Mouse (Mus musculus) embryonic facial prominence, embryonic 13.5 days (tissue): ENCODE data around the gene Ccdc160. TPM values are rescaled to one million over a fixed set of nuclear protein-coding genes. Genes with fewer than 3 reads are reported as not detected.

Experiments
- ATAC-seq: fragments of 200-750 bp; cut with Nextera tagmentation; 2 replicates; pipeline ENCODE4 v1.8.0; 2017; ENCODE audit warnings: low read depth; ENCODE audit not compliant: insufficient number of reproducible peaks, insufficient read depth, low FRiP score, low TSS enrichment
- H3K27ac ChIP-seq: fragments of 300-500 bp; sonication (generic); 2 replicates; pipeline ENCODE4 v1.5.1; 2015; ENCODE audit warnings: moderate library complexity, mild to moderate bottlenecking, inconsistent platforms
- H3K27me3 ChIP-seq: fragments of 300-500 bp; sonication (generic); 2 replicates; pipeline ENCODE4 v1.6.1; 2015; ENCODE audit warnings: mild to moderate bottlenecking, inconsistent platforms
- H3K36me3 ChIP-seq: fragments of 300-500 bp; sonication (generic); 2 replicates; pipeline ENCODE4 v1.6.1; 2015; ENCODE audit warnings: mild to moderate bottlenecking, inconsistent platforms
- H3K4me1 ChIP-seq: fragments of 300-500 bp; sonication (generic); 2 replicates; pipeline ENCODE4 v1.6.1; 2015; ENCODE audit warnings: inconsistent platforms
- H3K4me2 ChIP-seq: fragments of 300-500 bp; sonication (generic); 2 replicates; pipeline ENCODE4 v1.6.1; 2015; ENCODE audit warnings: moderate library complexity, mild to moderate bottlenecking, inconsistent platforms
- H3K4me3 ChIP-seq: fragments of 300-500 bp; sonication (generic); 2 replicates; pipeline ENCODE4 v1.5.1; 2015; ENCODE audit warnings: mild to moderate bottlenecking, inconsistent platforms
- H3K9ac ChIP-seq: fragments of 300-500 bp; sonication (generic); 2 replicates; pipeline ENCODE4 v1.6.1; 2015; ENCODE audit warnings: mild to moderate bottlenecking, inconsistent platforms
- H3K9me3 ChIP-seq: fragments of 300-500 bp; sonication (generic); 2 replicates; pipeline ENCODE4 v1.6.1; 2016; ENCODE audit warnings: inconsistent platforms
- WGBS: fragments of 180-500 bp; shearing (Covaris S2); methylation state at CpG from one replicate; pipeline ENCODE4 v1.1.7; 2015; ENCODE audit warnings: mixed read lengths; 5-methylcytosine and 5-hydroxymethylcytosine counted together
- polyA plus RNA-seq: library from polyadenylated mRNA; unstranded; fragments of >200 nt; fragmentation: Nextera tagmentation; extraction: Ambion mirVana; gene quantifications from 2 replicates; pipeline ENCODE4 v1.2.1, GENCODE M21; 2015

Ccdc160 gene
- 0.40 TPM in 1 of 2 replicates, not detected in the other for polyA plus RNA-seq

DNA sequence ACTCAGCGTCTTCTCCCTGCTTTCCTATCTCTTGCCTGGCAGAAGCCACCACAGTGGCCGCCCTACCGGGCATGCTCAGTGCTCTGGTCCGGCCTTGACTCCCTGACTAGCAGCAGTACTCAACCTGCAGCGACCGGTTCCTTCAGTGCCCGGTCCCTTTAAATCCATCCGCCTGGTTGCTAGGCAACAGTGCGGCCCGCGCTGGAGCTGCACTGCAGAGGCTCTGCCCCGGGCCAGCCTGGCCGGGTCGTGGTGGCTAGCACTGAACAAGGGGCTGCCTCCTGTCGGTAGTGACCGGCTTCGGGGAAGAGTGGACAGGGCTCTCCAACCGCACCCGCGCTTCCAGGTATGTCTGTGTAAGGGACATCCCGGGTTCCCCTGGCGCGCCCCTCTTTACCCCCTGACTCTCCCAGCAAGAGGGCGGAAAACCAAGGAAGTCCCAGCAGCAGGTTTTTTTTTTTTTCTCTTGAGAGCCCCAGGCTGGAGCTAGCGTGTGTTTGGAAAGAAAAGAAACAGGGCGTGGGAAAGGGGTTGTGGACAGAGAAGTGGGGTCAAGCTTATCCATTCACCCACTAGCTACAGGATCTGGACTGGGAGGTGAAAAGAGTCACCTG lies at the start of gene Ccdc160:
TSS of gene Ccdc160 (plus strand) at position 221 of the 614 bp plus-strand sequence.
- ATAC-seq = peak; percentile 67; the same call in 1 of the 2 replicates
- Histone ChIP-seq H3K27ac (no peak within 1 kb of the TSS), H3K9me3 (no peaks in the 10 kb centered on the region), H3K27me3 (peaks cover 6% of the 10 kb centered on the region), H3K4me3 (peak within 1 kb of the TSS; percentile 45), H3K4me2 (peak within 1 kb of the TSS; percentile 66), H3K36me3 (no peaks in the 10 kb centered on the region), H3K9ac (peak within 1 kb of the TSS; percentile 61), H3K4me1 (no peaks in the 10 kb centered on the region)
- 18% methylated on average over 26 of the region's 26 CpGs for WGBS

GRCm38 (mm10) chrX:52743781-52744180 lies 47.2 kb upstream of the Ccdc160 start:
- Histone ChIP-seq H3K27ac (no peak overlapping the region), H3K9ac (0 out of 2 replicates have a peak overlapping the region, but pooled peaks have one; percentile 46), H3K9me3 (no peaks in the 10 kb centered on the region), H3K27me3 (peaks cover 42% of the 10 kb centered on the region), H3K4me1 (no peaks in the 10 kb centered on the region), H3K36me3 (no peaks in the 10 kb centered on the region), H3K4me3 (peak overlapping the region; percentile 47), H3K4me2 (peak overlapping the region; percentile 88)
- 19% methylated on average over 15 of the region's 15 CpGs for WGBS
- no peak for ATAC-seq

GRCm38 (mm10) chrX:52744201-52745051 lies 46.6 kb upstream of the Ccdc160 start:
- H3K4me1 ChIP-seq = no peaks in the 10 kb centered on the region
- H3K27me3 ChIP-seq = peaks cover 42% of the 10 kb centered on the region
- WGBS = 29% methylated on average over 50 of the region's 50 CpGs
- no peak overlapping the region for H3K27ac ChIP-seq
- ATAC-seq = no peak
- H3K36me3 ChIP-seq = no peaks in the 10 kb centered on the region
- no peaks in the 10 kb centered on the region for H3K9me3 ChIP-seq
- peak overlapping the region; percentile 47 for H3K4me3 ChIP-seq
- peak overlapping the region; percentile 88 for H3K4me2 ChIP-seq
- H3K9ac ChIP-seq = peak overlapping the region; percentile 46; the same call in 1 of the 2 replicates

- H3K4me2 ChIP-seq = peak overlapping the region; percentile 88; the same call in 1 of the 2 replicates
- no peak overlapping the region for H3K27ac ChIP-seq
- no peaks in the 10 kb centered on the region for H3K36me3 ChIP-seq
- 16% methylated on average over 8 of the region's 8 CpGs for WGBS
- no peak overlapping the region for H3K4me3 ChIP-seq
- no peak overlapping the region for H3K9ac ChIP-seq
- H3K4me1 ChIP-seq = no peaks in the 10 kb centered on the region
- no peaks in the 10 kb centered on the region for H3K9me3 ChIP-seq
- ATAC-seq = no peak
- peaks cover 42% of the 10 kb centered on the region for H3K27me3 ChIP-seq
Observed at GRCm38 (mm10) chrX:52745462-52745861, 45.5 kb upstream of the Ccdc160 start.

GRCm38 (mm10) chrX:52745917-52746316 lies 45.1 kb upstream of the Ccdc160 start:
- peaks cover 42% of the 10 kb centered on the region for H3K27me3 ChIP-seq
- H3K4me3 ChIP-seq = no peak overlapping the region
- no peak for ATAC-seq
- no peak overlapping the region for H3K9ac ChIP-seq
- WGBS = 27% methylated on average over 10 of the region's 10 CpGs
- H3K4me2 ChIP-seq = no peak overlapping the region
- H3K4me1 ChIP-seq = no peaks in the 10 kb centered on the region
- H3K9me3 ChIP-seq = no peaks in the 10 kb centered on the region
- H3K27ac ChIP-seq = no peak overlapping the region
- H3K36me3 ChIP-seq = no peaks in the 10 kb centered on the region

DNA sequence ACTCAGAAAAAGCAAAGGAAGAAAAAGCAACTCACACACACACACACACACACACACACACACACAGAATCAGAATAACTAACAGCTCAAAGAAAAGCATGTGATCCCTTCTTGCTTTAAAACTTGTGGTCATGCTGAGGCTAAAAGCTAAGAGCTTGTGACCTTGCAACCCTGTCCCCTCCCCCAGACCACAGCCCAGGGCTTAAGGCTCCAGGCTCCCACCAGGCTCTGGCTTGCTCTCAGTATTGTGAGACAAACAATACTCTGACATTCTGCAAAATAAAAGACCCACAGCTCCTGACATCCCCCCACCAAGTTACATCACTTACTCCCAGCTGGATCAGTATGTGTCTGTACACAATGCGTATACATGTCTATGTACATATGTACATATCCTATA lies 44.2 kb upstream of the Ccdc160 start:
- Histone ChIP-seq H3K36me3 (no peaks in the 10 kb centered on the region), H3K4me1 (no peaks in the 10 kb centered on the region), H3K27me3 (peaks cover 42% of the 10 kb centered on the region), H3K4me3 (no peak overlapping the region), H3K9ac (no peak overlapping the region), H3K27ac (no peak overlapping the region), H3K4me2 (no peak overlapping the region), H3K9me3 (no peaks in the 10 kb centered on the region)
- no peak for ATAC-seq
- 38% methylated on average over 1 of the region's 1 CpGs for WGBS

DNA sequence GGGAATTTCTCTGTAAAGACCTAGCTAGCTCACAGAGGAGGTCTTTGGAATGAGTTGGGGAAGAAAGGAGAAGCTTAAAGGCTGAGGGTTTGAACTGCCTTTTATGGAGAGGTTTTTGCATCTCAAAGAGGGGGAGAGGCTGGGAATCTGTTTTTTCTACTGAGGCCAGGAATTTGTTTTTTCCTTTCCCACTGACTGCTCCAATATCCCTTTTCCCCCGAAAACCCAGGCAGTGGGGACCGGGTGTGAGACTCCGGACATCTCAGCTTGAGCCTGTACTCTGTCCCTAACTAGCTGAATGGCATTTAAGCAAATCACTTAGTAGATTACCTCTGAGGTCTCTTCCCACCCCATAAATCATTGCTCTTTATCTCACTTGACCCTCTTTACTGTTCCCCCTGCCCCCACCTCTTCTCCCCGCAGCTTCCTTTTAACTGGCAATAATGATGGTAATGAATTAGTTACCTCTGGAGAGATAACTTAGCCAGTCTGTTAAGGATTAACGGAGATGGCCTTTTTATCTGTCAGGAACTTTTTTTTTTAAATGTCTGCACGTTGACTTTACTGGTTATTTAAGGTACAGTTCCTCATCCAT lies 37.4 kb upstream of the Ccdc160 start:
- WGBS = 29% methylated on average over 6 of the region's 6 CpGs
- Histone ChIP-seq H3K4me1 (no peaks in the 10 kb centered on the region), H3K4me2 (no peak overlapping the region), H3K4me3 (no peak overlapping the region), H3K9ac (no peak overlapping the region), H3K36me3 (no peaks in the 10 kb centered on the region), H3K27me3 (0 out of 2 replicates have a peak, but pooled peaks cover 5% of the 10 kb centered on the region), H3K9me3 (no peaks in the 10 kb centered on the region), H3K27ac (no peak overlapping the region)
- no peak for ATAC-seq

DNA sequence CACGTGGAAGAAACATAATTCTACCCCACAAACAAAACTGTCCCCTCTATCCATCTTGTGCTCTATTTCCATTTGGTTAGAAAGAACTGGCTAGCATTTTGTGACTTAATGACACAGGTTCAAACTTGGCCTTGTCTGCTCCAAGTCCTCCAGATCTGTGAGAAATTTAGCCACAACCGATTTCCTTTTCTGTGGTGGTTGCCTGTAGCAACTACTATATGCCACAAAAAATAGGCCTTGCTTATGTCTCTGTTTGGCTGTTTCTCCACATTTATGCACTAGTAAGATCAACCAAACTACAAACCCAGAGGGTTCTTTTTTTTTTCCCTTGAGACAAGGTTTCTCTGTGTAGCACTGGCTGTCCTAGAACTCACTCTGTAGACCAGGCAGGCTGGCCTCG lies 33.8 kb upstream of the Ccdc160 start:
- no peak overlapping the region for H3K4me3 ChIP-seq
- no peak overlapping the region for H3K4me2 ChIP-seq
- WGBS = 74% methylated on average over 3 of the region's 3 CpGs
- no peak for ATAC-seq
- H3K27ac ChIP-seq = no peak overlapping the region
- H3K9ac ChIP-seq = no peak overlapping the region
- H3K27me3 ChIP-seq = 0 out of 2 replicates have a peak, but pooled peaks cover 5% of the 10 kb centered on the region
- H3K4me1 ChIP-seq = no peaks in the 10 kb centered on the region
- H3K9me3 ChIP-seq = no peaks in the 10 kb centered on the region
- H3K36me3 ChIP-seq = no peaks in the 10 kb centered on the region

- H3K4me1 ChIP-seq = no peaks in the 10 kb centered on the region
- 69% methylated on average over 2 of the region's 2 CpGs for WGBS
- H3K36me3 ChIP-seq = no peaks in the 10 kb centered on the region
- H3K4me2 ChIP-seq = no peak overlapping the region
- H3K9ac ChIP-seq = no peak overlapping the region
- 0 out of 2 replicates have a peak, but pooled peaks cover 5% of the 10 kb centered on the region for H3K27me3 ChIP-seq
- no peak overlapping the region for H3K27ac ChIP-seq
- no peak overlapping the region for H3K4me3 ChIP-seq
- no peaks in the 10 kb centered on the region for H3K9me3 ChIP-seq
- no peak for ATAC-seq
Observed at GRCm38 (mm10) chrX:52759232-52759631, 31.8 kb upstream of the Ccdc160 start.

DNA sequence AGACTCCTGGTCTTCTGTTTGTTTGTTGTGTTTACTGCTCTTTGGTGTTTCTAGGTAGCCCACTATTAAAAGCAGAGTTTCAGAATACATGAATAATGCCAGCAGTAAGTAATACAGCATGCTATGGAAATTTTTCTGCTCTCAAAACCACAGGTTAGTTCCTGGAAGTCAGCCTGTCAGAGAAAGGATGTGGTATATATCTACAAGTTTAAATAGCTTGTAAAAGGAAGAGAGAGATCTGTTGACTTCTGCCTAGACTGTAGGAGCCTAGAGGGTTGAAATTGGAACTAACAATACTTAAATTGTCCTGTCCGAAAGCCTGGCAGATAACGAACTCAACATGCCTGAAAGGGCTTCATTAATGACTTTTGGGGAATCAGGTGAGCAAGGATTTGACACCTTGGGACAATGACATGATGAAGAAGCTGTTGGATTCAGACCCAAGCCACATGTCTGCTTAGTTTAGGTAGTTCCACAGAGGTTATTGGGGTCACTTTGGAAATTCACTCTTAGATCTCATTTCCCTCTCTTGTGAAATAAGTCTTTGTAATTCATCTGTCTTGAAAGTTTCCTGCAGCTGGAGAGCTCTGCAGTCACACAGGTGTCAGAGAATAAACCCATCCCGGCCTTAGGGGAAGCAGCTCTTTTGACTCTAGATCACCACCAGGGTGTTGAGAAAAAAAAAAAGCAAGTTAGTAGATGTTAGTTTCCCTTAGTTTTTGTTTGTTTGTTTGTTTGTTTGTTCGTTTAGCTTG lies 30.6 kb upstream of the Ccdc160 start:
- Histone ChIP-seq H3K4me3 (no peak overlapping the region), H3K4me1 (no peaks in the 10 kb centered on the region), H3K4me2 (no peak overlapping the region), H3K27ac (no peak overlapping the region), H3K9me3 (no peaks in the 10 kb centered on the region), H3K9ac (no peak overlapping the region), H3K36me3 (no peaks in the 10 kb centered on the region), H3K27me3 (no peaks in the 10 kb centered on the region)
- WGBS = 46% methylated on average over 4 of the region's 4 CpGs
- no peak for ATAC-seq

DNA sequence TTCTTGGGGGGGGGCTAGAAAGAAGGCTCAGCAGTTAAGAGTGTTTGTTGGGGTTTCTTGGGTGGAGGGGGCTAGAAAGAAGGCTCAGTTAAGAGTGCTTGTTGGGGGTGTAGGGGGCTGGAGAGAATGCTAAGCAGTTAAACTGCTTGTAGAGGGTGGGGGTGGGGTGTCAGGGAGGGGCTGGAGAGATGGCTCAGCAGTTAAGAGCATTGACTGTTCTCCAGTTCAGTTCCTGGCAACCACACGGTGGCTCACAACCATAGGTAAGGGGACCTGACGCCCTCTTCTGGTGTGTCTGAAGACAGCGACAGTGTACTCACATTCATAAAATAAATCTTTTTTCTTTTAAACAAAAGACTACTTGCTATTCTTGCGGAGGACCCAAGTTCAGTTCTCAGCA lies 28.8 kb upstream of the Ccdc160 start:
- no peaks in the 10 kb centered on the region for H3K9me3 ChIP-seq
- H3K27me3 ChIP-seq = no peaks in the 10 kb centered on the region
- H3K4me3 ChIP-seq = no peak overlapping the region
- H3K4me2 ChIP-seq = no peak overlapping the region
- WGBS = 60% methylated on average over 4 of the region's 4 CpGs
- no peaks in the 10 kb centered on the region for H3K36me3 ChIP-seq
- ATAC-seq = no peak
- H3K27ac ChIP-seq = no peak overlapping the region
- H3K9ac ChIP-seq = no peak overlapping the region
- H3K4me1 ChIP-seq = no peaks in the 10 kb centered on the region
